Mouse (Mus musculus) CD4-positive, CD25-positive, alpha-beta regulatory T cell, adult 9 weeks (primary cell): ENCODE results near the gene Rab30. TPM values are rescaled to one million over a fixed set of nuclear protein-coding genes. Genes with fewer than 3 reads are reported as not detected.

Experiments used
- polyA plus RNA-seq: library from polyadenylated mRNA; unstranded; fragments of 100-300 nt; shearing (Covaris generic); gene quantifications from one replicate; pipeline ENCODE4 v1.2.1, GENCODE M21; 2017

The Rab30 gene
- polyA plus RNA-seq: 0.15 TPM

GRCm38 (mm10) chr7:92741152-92741860 lies at the start of gene Rab30:
TSS of gene Rab30 (plus strand) at chr7:92741603.

GRCm38 (mm10) chr7:92874116-92874675 lies 132.8 kb downstream of the Rab30 start, which contains the start of the genes Ddias and Prcp:
TSS of gene Ddias (minus strand) at chr7:92874247.
TSS of gene Prcp (plus strand) at chr7:92874470.

Other genes starting within 250 kb of the Rab30 start
- gene Ccdc90b, start 180.5 kb upstream of the Rab30 start, polyA plus RNA-seq: 19.0 TPM
- 0.35 TPM for gene Ankrd42, start 104.5 kb upstream of the Rab30 start, polyA plus RNA-seq
- 27.3 TPM for gene Pcf11, start 71.7 kb upstream of the Rab30 start, polyA plus RNA-seq
- gene Ddias, start 132.6 kb downstream of the Rab30 start, polyA plus RNA-seq: 4.2 TPM
- gene Prcp, start 132.9 kb downstream of the Rab30 start, polyA plus RNA-seq: 20.7 TPM